Mouse (Mus musculus) heart, embryonic 13.5 days (tissue): ENCODE results near the gene Frmpd2. TPM values are rescaled to one million over a fixed set of nuclear protein-coding genes. Genes with fewer than 3 reads are reported as not detected.

ENCODE experiments used
- ATAC-seq: fragments of 200-750 bp; cut with Nextera tagmentation; 2 replicates; pipeline ENCODE4 v1.8.0; 2017; ENCODE audit warnings: moderate TSS enrichment; ENCODE audit not compliant: insufficient number of reproducible peaks, low FRiP score, low TSS enrichment; ENCODE audit errors: extremely low read depth
- H3K27ac ChIP-seq: fragments of 300-500 bp; sonication (generic); replicated peaks from 2 replicates; pipeline ENCODE4 v1.5.1; 2015; ENCODE audit warnings: moderate library complexity, mild to moderate bottlenecking, inconsistent platforms
- H3K27me3 ChIP-seq: fragments of 300-500 bp; sonication (generic); replicated peaks from 2 replicates; pipeline ENCODE4 v1.6.1; 2015; ENCODE audit warnings: mild to moderate bottlenecking, inconsistent platforms
- H3K36me3 ChIP-seq: fragments of 300-500 bp; sonication (generic); 2 replicates; pipeline ENCODE4 v1.6.1; 2015; ENCODE audit warnings: mild to moderate bottlenecking, inconsistent platforms
- H3K4me1 ChIP-seq: fragments of 300-500 bp; sonication (generic); 2 replicates; pipeline ENCODE4 v1.6.1; 2015; ENCODE audit warnings: inconsistent platforms
- H3K4me2 ChIP-seq: fragments of 300-500 bp; sonication (generic); 2 replicates; pipeline ENCODE4 v1.6.1; 2015; ENCODE audit warnings: inconsistent platforms, mild to moderate bottlenecking, moderate library complexity
- H3K4me3 ChIP-seq: fragments of 300-500 bp; sonication (generic); 2 replicates; pipeline ENCODE4 v1.5.1; 2015; ENCODE audit warnings: moderate library complexity, mild to moderate bottlenecking, inconsistent platforms
- H3K9ac ChIP-seq: fragments of 300-500 bp; sonication (generic); 2 replicates; pipeline ENCODE4 v1.6.1; 2015; ENCODE audit warnings: inconsistent platforms, mild to moderate bottlenecking, moderate library complexity
- H3K9me3 ChIP-seq: fragments of 300-500 bp; sonication (generic); 2 replicates; pipeline ENCODE4 v1.6.1; 2016; ENCODE audit warnings: inconsistent platforms
- WGBS: fragments of 180-500 bp; shearing (Covaris S2); methylation state at CpG from one replicate; pipeline ENCODE4 v1.1.7; 2015; ENCODE audit warnings: mixed read lengths; 5-methylcytosine and 5-hydroxymethylcytosine counted together
- polyA plus RNA-seq: library from polyadenylated mRNA; unstranded; fragments of >200 nt; fragmentation: Nextera tagmentation; extraction: Ambion mirVana; gene quantifications from 2 replicates; pipeline ENCODE4 v1.2.1, GENCODE M21; 2015

Frmpd2 gene
- polyA plus RNA-seq, 1 experiment from 2014 or later, result not detected

- no peak for ATAC-seq
- WGBS, result 72% methylated on average over 7 of the region's 7 CpGs
- H3K4me3 ChIP-seq, result no peak overlapping the region
- H3K4me2 ChIP-seq, result no peak overlapping the region
- no peaks in the 10 kb centered on the region for H3K4me1 ChIP-seq
- no peak overlapping the region for H3K9ac ChIP-seq
- no peaks in the 10 kb centered on the region for H3K36me3 ChIP-seq
- H3K27me3 ChIP-seq, result no peaks in the 10 kb centered on the region; the same call in 1 of the 2 replicates
- H3K27ac ChIP-seq, result no peak overlapping the region
- H3K9me3 ChIP-seq, result no peaks in the 10 kb centered on the region
These were observed 68.2 kb downstream of the Frmpd2 start for GRCm38 (mm10) chr14:33539559-33540167.

- Histone ChIP-seq H3K4me3 (no peak overlapping the region), H3K36me3 (no peaks in the 10 kb centered on the region), H3K27ac (no peak overlapping the region), H3K4me1 (no peaks in the 10 kb centered on the region), H3K27me3 (no peaks in the 10 kb centered on the region), H3K9me3 (no peaks in the 10 kb centered on the region), H3K9ac (no peak overlapping the region), H3K4me2 (no peak overlapping the region)
- ATAC-seq, result no peak
- WGBS, result 80% methylated on average over 8 of the region's 8 CpGs
These were observed 74.2 kb downstream of the Frmpd2 start for GRCm38 (mm10) chr14:33545565-33546143.

- Histone ChIP-seq H3K4me1 (no peaks in the 10 kb centered on the region), H3K27ac (no peak overlapping the region), H3K4me3 (no peak overlapping the region), H3K9ac (no peak overlapping the region), H3K36me3 (no peaks in the 10 kb centered on the region), H3K9me3 (no peaks in the 10 kb centered on the region), H3K27me3 (no peaks in the 10 kb centered on the region), H3K4me2 (no peak overlapping the region)
- no peak for ATAC-seq
- 50% methylated on average over 3 of the region's 3 CpGs for WGBS
These were observed 77.2 kb downstream of the Frmpd2 start for GRCm38 (mm10) chr14:33548650-33549049.

GRCm38 (mm10) chr14:33549856-33550255, 78.4 kb downstream of the Frmpd2 start:
- Histone ChIP-seq H3K27me3 (no peaks in the 10 kb centered on the region), H3K4me3 (no peak overlapping the region), H3K4me1 (no peaks in the 10 kb centered on the region), H3K4me2 (no peak overlapping the region), H3K27ac (no peak overlapping the region), H3K36me3 (no peaks in the 10 kb centered on the region), H3K9me3 (no peaks in the 10 kb centered on the region), H3K9ac (no peak overlapping the region)
- no peak for ATAC-seq
- WGBS, result 59% methylated on average over 6 of the region's 6 CpGs

- H3K9ac ChIP-seq, result no peak overlapping the region
- no peak overlapping the region for H3K4me3 ChIP-seq
- H3K4me2 ChIP-seq, result no peak overlapping the region
- WGBS, result 39% methylated on average over 6 of the region's 6 CpGs
- no peaks in the 10 kb centered on the region for H3K4me1 ChIP-seq
- ATAC-seq, result no peak
- no peaks in the 10 kb centered on the region for H3K9me3 ChIP-seq
- H3K27ac ChIP-seq, result no peak overlapping the region
- H3K27me3 ChIP-seq, result no peaks in the 10 kb centered on the region
- no peaks in the 10 kb centered on the region for H3K36me3 ChIP-seq
These were observed 99.2 kb downstream of the Frmpd2 start for GRCm38 (mm10) chr14:33570737-33571136.

GRCm38 (mm10) chr14:33573643-33574042, 102.1 kb downstream of the Frmpd2 start:
- no peak for ATAC-seq
- Histone ChIP-seq H3K36me3 (no peaks in the 10 kb centered on the region), H3K27ac (no peak overlapping the region), H3K9ac (no peak overlapping the region), H3K27me3 (no peaks in the 10 kb centered on the region), H3K4me2 (no peak overlapping the region), H3K4me3 (no peak overlapping the region), H3K4me1 (no peaks in the 10 kb centered on the region), H3K9me3 (no peaks in the 10 kb centered on the region)
- WGBS, result 66% methylated on average over 3 of the region's 3 CpGs

GRCm38 (mm10) chr14:33579771-33580484, 108.4 kb downstream of the Frmpd2 start:
- Histone ChIP-seq H3K27me3 (no peaks in the 10 kb centered on the region), H3K9ac (no peak overlapping the region), H3K4me3 (no peak overlapping the region), H3K4me1 (no peaks in the 10 kb centered on the region), H3K36me3 (no peaks in the 10 kb centered on the region), H3K9me3 (peaks cover 2% of the 10 kb centered on the region; the same call in 1 of the 2 replicates), H3K4me2 (no peak overlapping the region), H3K27ac (no peak overlapping the region)
- 60% methylated on average over 7 of the region's 7 CpGs for WGBS
- no peak for ATAC-seq

GRCm38 (mm10) chr14:33588951-33589350, 117.5 kb downstream of the Frmpd2 start, which contains the start of gene Ptpn20:
TSS of gene Ptpn20 (plus strand) at chr14:33589207.
- 48% methylated on average over 14 of the region's 14 CpGs for WGBS
- ATAC-seq, result no peak
- no peaks in the 10 kb centered on the region for H3K27me3 ChIP-seq

GRCm38 (mm10) chr14:33598376-33599130, 127.1 kb downstream of the Frmpd2 start:
- Histone ChIP-seq H3K27ac (no peak overlapping the region), H3K4me3 (no peak overlapping the region), H3K4me1 (no peaks in the 10 kb centered on the region), H3K9me3 (no peaks in the 10 kb centered on the region), H3K36me3 (no peaks in the 10 kb centered on the region), H3K4me2 (no peak overlapping the region), H3K27me3 (no peaks in the 10 kb centered on the region), H3K9ac (no peak overlapping the region)
- 82% methylated on average over 9 of the region's 9 CpGs for WGBS
- ATAC-seq, result no peak

More at GRCm38 (mm10) chr14:33588951-33589350, 117.5 kb downstream of the Frmpd2 start, which contains the start of gene Ptpn20:
- no peak within 1 kb of the TSS for H3K4me3 ChIP-seq
- H3K9me3 ChIP-seq, result peaks cover 6% of the 10 kb centered on the region; the same call in 1 of the 2 replicates
- H3K4me1 ChIP-seq, result no peaks in the 10 kb centered on the region
- H3K4me2 ChIP-seq, result no peak within 1 kb of the TSS
- no peak within 1 kb of the TSS for H3K9ac ChIP-seq
- no peaks in the 10 kb centered on the region for H3K36me3 ChIP-seq
- no peak within 1 kb of the TSS for H3K27ac ChIP-seq

- Histone ChIP-seq H3K4me3 (no peak overlapping the region), H3K4me1 (no peaks in the 10 kb centered on the region), H3K27ac (no peak overlapping the region), H3K9me3 (no peaks in the 10 kb centered on the region), H3K4me2 (no peak overlapping the region), H3K27me3 (no peaks in the 10 kb centered on the region), H3K36me3 (no peaks in the 10 kb centered on the region), H3K9ac (no peak overlapping the region)
- 73% methylated on average over 10 of the region's 10 CpGs for WGBS
- ATAC-seq, result no peak
These were observed 135.9 kb downstream of the Frmpd2 start for GRCm38 (mm10) chr14:33607431-33607830.
